Mouse (Mus musculus): ENCODE measurements around the gene Shtn1. TPM values are rescaled to one million over a fixed set of nuclear protein-coding genes. Genes with fewer than 3 reads are reported as not detected.

The Shtn1 gene
- total RNA-seq (2021), result 10 to 100 TPM; 16.1 to 19.8 TPM
- long read RNA-seq, experiment 1, transcript Shtn1-201 (17 exons, 3,974 nt), result major isoform, 7 of 8 reads
- long read RNA-seq, experiment 1, partial matches to known transcripts, result 0 of 8 reads
- long read RNA-seq, experiment 1, other reads (novel, unspliced or antisense), result 0 of 8 reads
- long read RNA-seq, experiment 2, transcript Shtn1-201 (17 exons, 3,974 nt), result major isoform, 12 of 30 reads
- long read RNA-seq, experiment 2, partial matches to known transcripts, result 18 of 30 reads
- long read RNA-seq, experiment 2, other reads (novel, unspliced or antisense), result 0 of 30 reads

DNA sequence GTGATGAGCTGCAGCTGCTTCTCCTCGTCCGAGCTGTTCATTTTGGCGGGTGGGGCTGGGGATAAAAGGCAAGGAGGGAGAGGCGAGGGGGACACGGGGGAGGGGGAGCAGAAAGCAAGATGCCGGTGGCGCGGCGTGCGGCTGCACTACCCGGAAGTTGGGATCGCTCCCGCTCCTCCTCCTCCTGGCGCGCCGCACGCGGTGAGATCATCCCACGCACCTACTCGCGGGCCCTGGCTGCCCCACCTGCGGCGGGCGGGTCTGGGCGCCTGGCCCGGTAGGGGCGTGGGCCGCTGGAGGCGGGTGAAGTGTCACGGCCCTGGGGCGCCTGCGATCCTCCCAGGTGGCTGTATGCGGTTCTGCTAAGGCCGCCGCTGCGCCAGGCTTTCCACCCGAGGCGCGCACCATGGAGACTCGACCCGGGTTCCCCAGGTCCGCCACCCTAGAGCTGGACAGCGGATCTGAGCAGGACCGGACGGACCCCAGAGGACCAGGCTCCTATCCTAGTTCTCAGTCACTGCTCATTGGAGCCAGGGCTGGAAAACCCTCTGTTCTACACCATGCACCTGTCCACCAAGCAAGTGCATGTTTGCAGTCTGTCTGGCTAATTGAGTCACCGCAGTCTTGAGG lies at the start of gene Shtn1:
Gene Shtn1, minus strand, starts transcription at position 629 of the 630 bp plus-strand sequence.
- peak; percentile 46 to 57 for DNase-seq (ENCODE audit: low spot score in 2 of 2)

DNA sequence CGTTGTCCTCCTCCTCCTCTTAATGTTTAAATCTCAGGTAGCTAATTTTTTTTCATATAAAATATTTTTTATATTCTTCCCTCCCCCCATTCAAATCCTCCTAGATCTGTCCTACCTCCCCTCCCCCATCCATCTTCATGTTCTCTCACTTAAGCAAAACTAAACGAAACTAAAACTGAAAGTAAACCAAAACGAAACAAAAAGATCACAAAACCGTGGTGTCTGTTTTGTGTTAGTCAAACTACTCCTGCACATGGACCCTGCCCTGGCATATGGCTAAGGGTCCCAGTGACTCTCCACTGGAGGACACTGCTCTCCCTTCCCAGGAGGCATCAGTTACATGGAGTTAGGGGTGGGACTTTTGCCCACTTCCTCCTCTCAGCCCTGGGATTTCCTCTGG lies 38.3 kb upstream of the Shtn1 start:
- no peak for DNase-seq (ENCODE audit: low spot score in 2 of 2)

DNA sequence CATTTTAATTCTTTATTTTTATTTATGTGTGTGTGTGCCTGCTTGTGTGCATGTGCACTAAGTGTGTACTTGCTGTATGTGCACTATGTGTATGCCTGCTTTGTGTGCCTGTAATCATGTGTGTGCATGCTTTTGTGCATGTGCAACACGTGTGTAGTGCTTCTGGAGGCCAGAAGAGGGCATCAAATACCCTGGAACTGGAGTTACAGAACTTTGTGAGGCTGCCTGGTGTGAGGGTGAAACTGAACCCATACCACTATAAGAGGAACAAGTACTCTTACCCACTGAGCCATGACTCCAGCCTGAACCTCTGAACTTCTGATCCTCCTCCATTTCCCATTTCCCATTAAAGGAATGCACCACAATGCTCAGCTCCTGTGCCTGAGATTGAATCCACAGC lies 34.0 kb upstream of the Shtn1 start:
- no peak for DNase-seq (ENCODE audit: low spot score in 2 of 2)

DNA sequence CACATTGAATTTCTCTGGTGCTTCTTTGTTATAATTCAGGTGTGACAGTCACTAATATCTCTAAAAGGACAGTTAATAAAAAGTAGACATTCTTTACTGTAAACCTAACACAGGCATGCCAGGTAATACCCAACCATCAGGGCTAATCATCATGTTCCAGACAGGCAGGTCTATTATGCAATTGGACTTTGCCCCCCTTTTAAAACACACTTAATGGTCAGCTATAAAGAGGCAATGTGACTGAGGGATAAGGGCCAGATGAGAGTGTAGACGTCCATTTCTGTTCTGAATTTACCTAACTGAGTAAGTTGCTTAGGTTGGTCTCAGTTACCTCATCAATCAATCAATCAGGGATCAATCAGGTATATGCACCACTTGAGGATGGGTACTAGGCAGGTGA lies 22.4 kb upstream of the Shtn1 start:
- no peak for DNase-seq (ENCODE audit: low spot score in 2 of 2)

DNA sequence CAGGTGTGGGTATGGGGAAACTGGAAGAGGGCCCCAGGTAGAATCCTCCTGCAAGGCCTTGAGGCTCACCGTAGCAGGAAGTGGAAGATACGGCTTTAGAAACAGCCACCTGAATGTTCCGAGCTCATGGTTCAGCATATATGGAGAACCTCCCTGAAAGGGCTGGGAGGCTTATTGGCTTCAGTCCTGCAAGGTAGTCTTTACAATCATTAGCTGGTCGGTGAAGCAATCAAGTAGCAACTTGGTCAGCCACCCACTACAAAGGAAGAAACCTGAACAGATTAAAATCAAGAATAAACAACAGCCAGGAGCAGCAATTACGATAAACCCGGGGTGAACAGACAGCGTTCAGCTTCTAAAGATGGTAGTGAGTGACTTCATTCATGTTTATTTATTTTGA lies 16.4 kb upstream of the Shtn1 start:
- DNase-seq (ENCODE audit: low spot score in 2 of 2), result no peak

DNA sequence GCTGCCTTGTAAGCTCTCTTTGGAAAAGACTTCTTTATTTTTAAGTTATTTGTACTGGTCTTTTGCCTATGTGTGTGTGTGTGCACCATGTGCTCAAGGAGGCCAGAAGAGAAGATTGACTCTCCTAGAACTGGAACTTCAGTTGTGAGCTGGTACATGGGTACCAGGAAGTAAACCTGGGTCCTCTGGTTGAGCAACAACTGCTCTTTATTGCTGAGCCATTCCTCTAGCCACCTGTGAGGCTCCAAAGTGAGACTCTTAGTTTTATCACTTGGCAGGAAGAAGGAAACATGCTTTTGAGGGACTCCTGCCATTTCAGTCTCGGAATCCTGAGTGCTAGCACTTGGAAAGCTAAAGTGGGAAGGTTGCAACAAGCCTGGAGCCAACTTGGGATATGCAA lies 14.4 kb upstream of the Shtn1 start:
- DNase-seq (ENCODE audit: low spot score in 2 of 2), result no peak

DNA sequence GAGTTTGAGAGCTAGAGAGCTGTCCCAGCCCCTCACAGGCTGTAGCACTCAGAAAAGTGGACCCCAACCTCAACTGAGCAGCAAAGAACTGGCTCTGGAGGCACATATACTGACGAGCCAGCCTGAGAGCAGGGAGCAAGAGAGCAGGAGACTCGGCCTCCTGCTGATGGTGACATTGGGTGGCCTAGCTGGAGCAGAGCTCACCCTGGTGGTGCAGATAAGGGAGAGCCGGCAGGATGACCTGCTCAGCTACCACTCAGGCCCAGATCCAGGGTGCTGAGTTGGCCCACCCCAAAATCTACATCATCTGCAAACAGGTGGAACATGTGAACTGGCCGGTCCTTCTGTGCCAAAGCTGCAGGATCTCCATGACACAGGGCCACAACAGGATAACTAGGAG lies 8.4 kb upstream of the Shtn1 start:
- no peak for DNase-seq (ENCODE audit: low spot score in 2 of 2)

DNA sequence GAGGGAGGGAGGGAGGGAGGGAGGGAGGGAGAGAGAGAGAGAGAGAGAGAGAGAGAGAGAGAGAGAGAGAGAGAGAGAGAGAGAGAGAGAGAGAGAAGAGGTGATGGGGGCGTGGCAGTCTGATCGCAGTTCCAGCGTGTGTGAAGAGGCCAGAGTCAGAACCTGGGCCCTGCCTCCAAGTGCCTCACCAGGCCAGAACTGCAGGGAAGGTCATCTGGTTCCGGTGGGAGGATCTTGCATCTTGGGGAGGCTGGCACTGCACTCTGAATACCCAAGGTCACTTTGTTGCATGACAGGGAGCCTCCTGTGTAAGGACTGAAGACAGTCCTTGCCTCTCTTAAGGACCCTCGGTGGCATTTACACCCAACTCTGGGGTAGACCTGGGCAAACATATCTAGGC lies 231 bp upstream of the Shtn1 start:
- no peak for DNase-seq (ENCODE audit: low spot score in 2 of 2)

DNA sequence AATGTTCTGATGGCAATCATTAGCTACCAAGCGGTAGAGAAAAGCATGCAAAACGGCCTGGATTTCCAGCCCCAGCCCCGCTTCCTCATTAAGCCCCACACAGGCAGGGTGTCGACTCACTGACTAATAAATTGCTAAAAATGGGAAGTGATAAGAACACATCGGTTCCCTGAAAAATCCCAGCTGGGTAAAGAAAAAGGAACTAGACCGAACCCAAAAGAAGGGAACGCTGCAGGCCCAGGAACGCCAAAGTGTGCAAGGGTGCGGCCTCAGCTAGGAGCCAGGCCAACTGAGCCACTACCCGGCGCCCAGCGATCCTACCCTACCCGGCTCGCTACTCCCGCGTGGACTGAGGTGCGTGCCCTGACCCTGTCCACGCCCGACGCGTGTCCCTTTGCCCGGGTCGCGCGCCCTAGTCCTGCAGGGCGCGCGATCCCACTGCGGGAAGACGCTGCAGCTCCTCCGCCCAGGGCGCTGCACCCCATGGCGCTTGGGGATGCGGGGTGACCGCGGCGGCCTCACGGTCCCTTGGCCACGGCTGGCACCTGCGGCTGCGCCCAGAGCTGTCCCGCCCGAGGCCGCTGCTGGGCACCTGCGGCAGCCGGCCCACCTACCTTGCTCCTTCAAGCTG lies 944 bp downstream of the Shtn1 start:
- peak; percentile 12 to 32 for DNase-seq (ENCODE audit: low spot score in 2 of 2)

DNA sequence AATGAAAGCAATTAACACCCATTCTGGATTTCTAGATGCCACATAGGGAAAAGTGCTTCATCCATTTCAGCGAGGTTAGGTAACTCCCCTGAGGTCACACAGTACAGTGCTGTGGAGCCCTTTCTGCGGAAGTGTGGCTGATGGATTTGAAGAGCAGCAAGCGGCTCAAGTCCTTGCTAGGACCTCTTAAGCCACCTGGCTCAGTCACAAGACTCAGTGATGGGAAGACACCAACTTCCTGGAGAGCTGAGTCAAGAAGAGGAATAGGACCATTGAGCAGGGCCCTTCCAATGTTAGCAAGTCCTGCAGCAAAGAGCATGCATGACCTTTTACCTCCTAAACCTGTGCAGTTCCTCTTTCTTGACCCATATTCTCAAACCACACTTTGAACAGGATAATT lies 1.5 kb downstream of the Shtn1 start:
- DNase-seq (ENCODE audit: low spot score in 2 of 2), result no peak

DNA sequence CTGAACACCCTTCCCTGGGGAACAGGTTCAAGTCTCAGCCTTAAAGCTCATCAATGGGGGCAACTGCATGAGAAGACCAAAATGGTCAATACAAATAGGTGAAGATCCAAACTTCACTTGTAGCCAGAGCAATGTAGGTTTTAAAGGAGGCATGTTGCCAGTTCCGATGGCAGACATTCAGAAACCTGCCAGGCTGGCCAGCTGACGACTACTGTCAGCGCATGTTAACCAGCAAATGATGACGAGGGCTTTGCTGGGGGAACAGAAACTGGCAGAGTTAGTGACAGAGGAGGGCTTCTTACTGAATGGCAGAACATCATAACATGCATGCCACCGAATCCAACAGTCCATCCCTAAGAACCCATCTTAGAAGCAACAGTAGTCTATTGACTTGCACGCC lies 2.9 kb downstream of the Shtn1 start:
- no peak for DNase-seq (ENCODE audit: low spot score in 2 of 2)

DNA sequence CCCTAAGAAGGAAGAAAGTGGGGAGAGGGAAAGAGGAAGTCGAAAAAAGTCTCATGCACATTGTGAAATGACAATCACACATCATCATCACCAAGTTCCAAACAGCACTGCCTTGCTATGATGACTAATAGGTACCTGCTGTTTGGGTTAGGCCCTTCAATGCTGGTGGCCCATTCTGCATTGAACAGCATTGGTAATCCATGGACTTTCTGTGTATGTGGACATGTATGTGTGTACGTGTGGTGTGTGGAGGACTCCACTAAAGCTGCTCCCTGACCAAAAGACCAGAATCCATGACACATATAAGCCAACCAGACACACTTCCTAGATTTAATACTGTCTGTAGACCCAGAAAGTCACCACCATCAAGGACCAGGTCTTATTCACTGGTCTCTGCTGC lies 3.9 kb downstream of the Shtn1 start:
- no peak for DNase-seq (ENCODE audit: low spot score in 2 of 2)

DNA sequence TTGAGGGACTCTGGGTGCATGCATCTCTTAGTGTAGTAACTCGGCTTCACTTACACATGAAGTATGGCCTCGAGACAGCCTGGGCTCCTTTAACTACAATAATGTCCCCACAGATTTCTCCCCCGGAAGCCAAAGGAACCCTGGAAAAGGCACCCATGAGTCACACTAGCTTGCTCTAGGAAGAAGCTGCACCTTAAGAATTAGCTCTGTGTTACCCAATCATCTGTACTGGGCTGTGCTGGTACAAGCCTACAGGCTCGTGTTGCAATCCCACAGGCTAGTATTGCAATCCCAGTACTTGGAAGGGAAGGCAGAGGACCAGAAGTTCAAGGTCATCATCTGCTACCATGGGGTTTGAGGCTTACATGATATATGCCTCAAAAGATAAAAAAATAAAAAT lies 4.5 kb downstream of the Shtn1 start:
- peak in 1 of 2 experiments; percentile 23 for DNase-seq (ENCODE audit: low spot score in 2 of 2)

DNA sequence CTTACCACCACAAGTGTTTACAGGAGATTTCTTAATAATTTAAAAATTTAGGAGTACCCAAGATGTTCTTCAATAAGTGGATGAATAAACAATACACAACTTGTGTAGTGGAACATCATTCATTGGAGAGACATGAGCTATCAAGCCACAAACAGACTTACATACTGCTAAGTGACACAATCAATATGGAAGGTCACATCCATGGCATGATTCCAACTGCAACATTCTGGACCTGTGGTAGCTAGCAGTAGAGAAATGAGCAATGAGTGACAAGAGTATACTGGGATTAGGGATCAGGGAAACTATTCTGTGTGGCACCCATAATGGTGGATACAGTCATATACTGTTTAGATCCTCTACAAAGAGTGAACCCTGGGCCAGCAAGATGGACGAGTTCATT lies 8.2 kb downstream of the Shtn1 start:
- DNase-seq (ENCODE audit: low spot score in 2 of 2), result no peak

DNA sequence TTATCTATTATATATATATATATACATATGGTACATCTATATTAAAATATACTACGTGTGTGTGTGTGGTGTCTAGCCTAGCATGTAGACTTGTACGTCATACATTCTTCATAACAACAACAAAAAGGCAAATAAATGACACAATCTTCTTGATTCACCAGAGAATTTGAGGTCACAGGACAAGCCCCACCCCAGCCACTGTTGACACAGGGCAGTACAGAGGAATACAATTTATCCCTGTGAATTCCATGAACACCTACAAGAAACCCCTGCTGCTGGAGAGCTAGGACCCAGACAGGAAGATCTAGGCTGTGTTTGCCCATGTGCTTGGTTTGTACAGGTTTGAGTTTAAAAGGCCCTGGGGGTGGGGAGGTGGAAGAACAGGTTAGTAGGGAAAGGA lies 9.2 kb downstream of the Shtn1 start:
- no peak for DNase-seq (ENCODE audit: low spot score in 2 of 2)

DNA sequence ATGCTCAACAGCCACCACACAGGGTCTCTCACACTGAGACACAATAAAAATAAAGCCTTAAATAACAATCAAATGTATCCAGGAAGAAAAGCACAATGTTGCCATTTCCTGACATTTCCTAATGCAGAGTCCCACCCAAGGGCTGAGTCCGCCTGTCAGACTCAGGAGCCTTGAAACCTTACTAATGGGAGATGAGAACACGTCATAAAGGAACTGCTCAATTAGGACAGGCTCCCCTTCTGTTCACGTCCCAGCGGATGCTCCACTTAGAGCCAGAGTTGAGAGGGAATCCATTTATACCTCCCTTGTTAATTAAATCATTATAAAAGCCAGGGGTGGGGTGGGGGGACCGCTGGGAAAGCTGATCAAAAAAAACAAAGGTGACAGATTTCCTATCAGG lies 9.8 kb downstream of the Shtn1 start:
- no peak for DNase-seq (ENCODE audit: low spot score in 2 of 2)

DNA sequence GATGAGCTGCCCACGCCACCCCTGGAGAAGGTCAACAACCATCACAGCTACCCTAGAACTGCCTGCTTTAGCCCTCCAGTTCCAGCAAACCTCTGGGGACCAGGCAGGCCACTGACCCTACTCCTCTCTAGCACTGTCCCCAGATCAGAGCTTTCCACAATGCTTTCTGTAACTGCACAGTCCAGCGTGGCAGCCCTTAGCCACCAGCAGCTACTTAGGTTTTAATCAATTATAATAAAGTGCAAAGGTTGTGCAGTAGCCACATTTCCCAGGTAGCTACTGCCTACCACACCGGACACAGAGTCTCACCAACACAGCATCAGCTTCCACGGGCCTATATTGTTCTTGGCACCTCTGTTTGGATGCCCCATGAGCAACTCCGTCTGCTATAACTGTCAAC lies 11.3 kb downstream of the Shtn1 start:
- no peak for DNase-seq (ENCODE audit: low spot score in 2 of 2)

DNA sequence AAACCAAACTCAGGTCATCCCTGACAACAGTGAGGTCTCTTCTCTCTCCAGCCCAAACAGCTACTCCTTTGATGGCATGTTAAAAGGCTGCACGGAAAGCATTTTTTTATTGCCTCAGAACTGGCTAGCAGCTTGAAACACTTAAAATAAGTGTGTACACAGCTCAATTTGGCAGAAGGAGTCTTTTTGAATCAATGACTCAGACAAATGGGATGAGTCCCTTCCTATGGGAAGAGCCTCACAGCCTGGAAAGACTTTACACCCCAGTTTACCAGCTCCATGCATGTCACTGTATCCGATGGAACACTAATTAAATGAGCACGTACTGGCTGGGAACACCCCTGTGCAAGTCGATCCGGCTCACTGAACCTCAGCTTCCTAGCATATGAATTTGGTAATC lies 12.3 kb downstream of the Shtn1 start:
- no peak for DNase-seq (ENCODE audit: low spot score in 2 of 2)

DNA sequence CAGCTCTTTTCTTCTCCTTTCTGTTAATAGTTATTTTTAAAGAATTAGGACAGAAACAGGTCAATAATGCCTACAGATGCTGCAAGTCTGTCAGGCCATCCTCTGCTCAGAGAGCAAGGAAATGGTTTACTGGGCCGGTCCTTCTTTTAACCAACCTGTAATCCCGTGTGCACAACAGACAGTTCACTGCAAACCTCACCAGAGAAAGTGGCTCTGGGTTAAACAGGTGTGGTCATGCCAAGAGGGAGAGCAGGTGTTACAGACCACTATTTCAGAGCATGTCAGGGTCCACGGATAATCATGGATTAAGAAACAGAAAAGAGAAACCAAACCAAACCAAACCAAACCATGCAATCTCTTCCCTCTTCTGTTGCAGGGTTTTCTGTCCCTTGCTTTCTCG lies 17.8 kb downstream of the Shtn1 start:
- DNase-seq (ENCODE audit: low spot score in 2 of 2), result no peak

DNA sequence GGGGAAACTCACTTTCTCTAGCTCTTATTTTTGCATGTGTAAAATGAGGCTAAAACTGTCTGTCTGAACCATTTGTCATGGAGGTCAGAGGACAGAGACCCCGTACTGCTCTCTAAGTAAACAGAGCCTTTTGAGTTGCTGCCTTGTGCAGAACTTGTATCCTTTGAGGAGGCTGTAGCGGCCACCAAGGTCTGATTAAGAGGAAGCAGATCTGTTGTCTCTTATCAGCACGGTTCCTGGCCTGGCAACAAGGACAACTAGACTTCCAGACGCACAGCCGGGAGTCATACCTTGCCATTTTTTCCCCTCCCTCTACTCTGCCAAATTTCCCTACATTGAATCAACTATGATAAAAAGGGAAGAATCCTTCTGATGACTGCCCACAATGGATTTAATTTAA lies 18.5 kb downstream of the Shtn1 start:
- DNase-seq (ENCODE audit: low spot score in 2 of 2), result no peak

DNA sequence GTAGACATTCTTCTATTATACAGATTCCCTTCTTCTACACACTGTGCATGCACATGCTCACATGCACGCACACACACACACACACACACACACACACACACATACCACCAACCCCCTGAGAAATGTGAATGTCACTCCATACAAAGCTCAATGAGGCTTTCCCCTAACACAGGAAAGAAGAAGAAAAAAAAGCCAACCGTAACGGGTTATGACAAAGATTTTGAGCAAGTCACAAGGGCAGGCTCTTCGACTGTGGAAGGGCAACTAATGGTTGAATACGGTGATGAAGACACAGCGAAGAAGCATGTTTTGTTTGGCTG lies 21.3 kb downstream of the Shtn1 start:
- no peak for DNase-seq (ENCODE audit: low spot score in 2 of 2)

DNA sequence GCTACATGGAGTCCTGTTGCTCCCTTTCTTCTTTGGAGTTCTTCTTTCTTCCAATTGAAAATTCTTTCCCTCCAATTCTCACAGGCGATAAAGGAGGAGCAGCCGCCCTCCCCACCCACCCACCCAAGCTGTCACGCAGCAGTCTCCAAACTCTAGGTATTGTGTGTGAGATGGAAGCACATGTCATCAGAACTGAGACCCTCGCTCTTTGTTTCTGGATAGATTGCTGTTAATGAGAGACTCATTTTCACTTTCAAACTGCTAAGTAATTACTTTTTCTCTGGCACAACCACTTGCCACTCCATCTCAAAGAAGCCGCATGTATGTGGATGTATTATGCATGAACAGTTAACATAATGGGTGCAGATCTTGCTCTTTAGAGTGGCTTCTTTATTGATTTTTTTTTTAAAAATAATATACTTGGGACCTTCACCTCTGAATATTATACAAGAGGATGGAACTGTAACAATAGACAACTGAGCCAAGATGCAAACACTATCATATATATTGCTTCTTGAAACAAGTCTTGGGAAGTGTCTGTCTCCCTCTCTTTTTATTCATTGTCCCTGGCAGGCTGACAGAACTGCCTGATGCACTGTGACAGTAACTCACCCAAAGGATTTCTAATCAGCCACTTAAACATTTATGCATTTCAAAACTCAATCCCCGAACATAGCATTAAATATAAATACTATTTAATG lies 21.8 kb downstream of the Shtn1 start:
- DNase-seq (ENCODE audit: low spot score in 2 of 2), result no peak
